Mouse (Mus musculus) megakaryocyte-erythroid progenitor cell, adult 5 weeks (primary cell): ENCODE data around the gene Mpp3. TPM values are rescaled to one million over a fixed set of nuclear protein-coding genes. Genes with fewer than 3 reads are reported as not detected.

Experiments
- polyA plus RNA-seq: library from polyadenylated mRNA; stranded (reverse); fragments of >175 nt; gene quantifications from 2 replicates; pipeline ENCODE4 v1.2.3, GENCODE M21; 2012

Gene Mpp3
- 0.08 TPM in 1 of 2 replicates, not detected in the other for polyA plus RNA-seq

GRCm38 (mm10) chr11:102028087-102028816, at the start of gene Mpp3:
Mpp3 (minus strand) TSS chr11:102028461.

DNA sequence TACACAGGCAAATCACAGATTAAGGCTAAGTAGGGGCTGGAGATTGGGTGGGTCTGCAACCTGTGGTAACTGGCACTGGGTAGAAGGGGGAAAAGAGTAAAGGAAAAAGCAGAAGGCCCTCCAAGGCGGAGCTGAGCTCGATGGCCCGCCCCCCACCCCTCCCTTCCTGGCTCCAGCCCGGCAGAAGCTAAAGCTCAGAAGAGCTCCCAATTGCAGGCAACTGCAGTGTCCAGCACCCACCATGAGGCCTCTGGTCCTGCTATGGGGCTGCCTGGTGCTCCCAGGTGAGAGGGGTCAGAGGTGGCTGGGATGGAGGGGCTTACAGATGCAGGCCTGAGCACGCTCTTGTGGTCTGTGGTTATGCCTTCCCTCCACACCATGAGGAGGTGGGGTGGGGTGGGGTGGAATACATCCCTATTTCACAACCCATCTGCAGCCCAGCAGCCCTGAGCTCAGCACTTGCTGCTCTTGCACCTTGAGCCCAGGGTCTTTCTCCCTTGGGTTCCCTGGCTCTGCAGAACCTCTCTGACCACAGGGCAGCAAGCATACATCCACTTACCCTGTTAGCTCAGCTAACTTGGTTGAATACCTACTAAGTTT, 13.2 kb upstream of the Mpp3 start, which contains the start of gene Cd300lg:
Gene Cd300lg (plus strand): TSS at position 160 of the 600 bp plus-strand sequence.

DNA sequence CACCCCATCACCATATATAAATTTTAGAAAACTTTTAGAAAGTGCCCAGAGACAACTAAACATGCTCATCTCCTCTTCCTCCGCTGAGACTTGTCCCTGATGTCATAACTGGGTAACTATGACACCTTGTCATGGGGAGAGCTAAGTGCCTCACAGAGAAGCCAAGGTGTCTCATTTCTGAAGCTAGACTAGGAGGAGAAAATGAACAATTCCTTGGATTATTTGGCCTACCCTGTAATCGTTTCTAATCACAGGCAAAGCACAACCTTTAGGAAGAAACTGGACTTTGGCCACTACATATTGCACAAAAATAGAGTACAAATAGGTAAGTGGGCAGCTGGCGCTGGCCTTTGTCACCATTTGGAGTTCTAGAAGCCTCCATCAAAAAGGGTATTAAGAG, 41.3 kb downstream of the Mpp3 start, which contains the start of gene Dusp3:
Gene Dusp3 (minus strand): TSS at position 101 of the 400 bp plus-strand sequence.

GRCm38 (mm10) chr11:101984054-101985025, 43.9 kb downstream of the Mpp3 start, which contains the start of gene Cfap97d1:
Cfap97d1 (plus strand) TSS chr11:101984279.

GRCm38 (mm10) chr11:101966965-101967614, 61.2 kb downstream of the Mpp3 start, which contains the start of gene Sost:
Sost (minus strand) TSS chr11:101967015.

Other genes with a start within 250 kb of the Mpp3 start
- 0.61 and 0.70 TPM in 2 replicates for gene Etv4, start 243.1 kb downstream of the Mpp3 start, polyA plus RNA-seq
- gene Meox1, start 134.1 kb downstream of the Mpp3 start, polyA plus RNA-seq: not detected in 2 replicates
- gene Sost, start 61.4 kb downstream of the Mpp3 start, polyA plus RNA-seq: 0.04 and 0.06 TPM in 2 replicates
- not detected in 2 replicates for gene Cfap97d1, start 44.2 kb downstream of the Mpp3 start, polyA plus RNA-seq
- gene Dusp3, start 41.4 kb downstream of the Mpp3 start, polyA plus RNA-seq: 9.9 and 11.0 TPM in 2 replicates
- 1.2 and 1.8 TPM in 2 replicates for gene Cd300lg, start 13.0 kb upstream of the Mpp3 start, polyA plus RNA-seq
- gene Mpp2, start 60.1 kb upstream of the Mpp3 start, polyA plus RNA-seq: 2.4 TPM in 2 replicates
- gene Ppy, start 72.9 kb upstream of the Mpp3 start, polyA plus RNA-seq: not detected in 2 replicates
- gene Pyy, start 79.4 kb upstream of the Mpp3 start, polyA plus RNA-seq: not detected in 2 replicates
- 1.1 and 1.3 TPM in 2 replicates for gene Nags, start 117.1 kb upstream of the Mpp3 start, polyA plus RNA-seq
- 7.9 and 11.8 TPM in 2 replicates for gene Tmem101, start 127.9 kb upstream of the Mpp3 start, polyA plus RNA-seq
- gene Lsm12, start 156.8 kb upstream of the Mpp3 start, polyA plus RNA-seq: 97.8 and 116 TPM in 2 replicates
- gene G6pc3, start 161.2 kb upstream of the Mpp3 start, polyA plus RNA-seq: 57.4 and 70.2 TPM in 2 replicates
- gene Hdac5, start 201.7 kb upstream of the Mpp3 start, polyA plus RNA-seq: 158 and 159 TPM in 2 replicates
- gene BC030867, start 220.4 kb upstream of the Mpp3 start, polyA plus RNA-seq: 8.4 and 10.1 TPM in 2 replicates
- gene Asb16, start 240.3 kb upstream of the Mpp3 start, polyA plus RNA-seq: 0.81 and 1.0 TPM in 2 replicates